In genomic region chr19:56721387-56722211, GRCm38 (mm10) we compare ENCODE assay signal across 8 mouse cellular contexts. TPM values are rescaled to one million over a fixed set of nuclear protein-coding genes. Genes with fewer than 3 reads are reported as not detected.
A peak's percentile ranks its signal among the peaks of the same experiment; 100 is the strongest.
DNase-seq lines count a peak whose midpoint lies in the region; ATAC-seq and TF ChIP-seq lines count a peak whose summit lies in the region.

Gene Adrb1 (plus strand): TSS chr19:56722199.

- under 1% methylated on average over 41 of the region's 63 CpGs for WGBS in embryonic facial prominence, embryonic 11.5 days
- 2% methylated on average over 42 of the region's 63 CpGs for WGBS in heart, embryonic 10.5 days
- WGBS in kidney, embryonic 16.5 days = under 1% methylated on average over 49 of the region's 63 CpGs
- 3% methylated on average over 48 of the region's 63 CpGs for WGBS in liver, adult 2 months
- under 1% methylated on average over 22 of the region's 63 CpGs for WGBS in midbrain, embryonic 16.5 days

- H3K27me3 ChIP-seq in embryonic facial prominence, embryonic 11.5 days (ENCODE audit: control insufficient read depth, insufficient read depth, low read length) = peaks cover 64% of the 10 kb centered on the region
- peaks cover 87% of the 10 kb centered on the region for H3K27me3 ChIP-seq in heart, embryonic 10.5 days (ENCODE audit: insufficient read depth, poor library complexity, severe bottlenecking)
- peaks cover 82% of the 10 kb centered on the region for H3K27me3 ChIP-seq in kidney, embryonic 16.5 days (ENCODE audit: insufficient read depth, low read length)
- H3K27me3 ChIP-seq in liver, adult 2 months (ENCODE audit: control insufficient read depth, insufficient read depth, low read length) = peaks cover 20% of the 10 kb centered on the region
- H3K27me3 ChIP-seq in midbrain, embryonic 16.5 days (ENCODE audit: control insufficient read depth, insufficient read depth, low read depth, low read length) = peaks cover 32% of the 10 kb centered on the region

- no peak for TF ChIP-seq POLR2A in liver, adult 2 months (IDR thresholded peaks at IDR 0.05; ENCODE audit: extremely low read depth, insufficient read depth, low read length)

- no peaks in the 10 kb centered on the region for H3K9me3 ChIP-seq in embryonic facial prominence, embryonic 11.5 days (replicated peaks; ENCODE audit: control insufficient read depth, low read length)
- H3K9me3 ChIP-seq in heart, embryonic 10.5 days = no peaks in the 10 kb centered on the region
- no peaks in the 10 kb centered on the region for H3K9me3 ChIP-seq in kidney, embryonic 16.5 days (ENCODE audit: low read length)
- H3K9me3 ChIP-seq in midbrain, embryonic 16.5 days (replicated peaks; ENCODE audit: control insufficient read depth, low read length, poor library complexity, severe bottlenecking) = no peaks in the 10 kb centered on the region

- no peak within 1 kb of the TSS for H3K27ac ChIP-seq in embryonic facial prominence, embryonic 11.5 days (replicated peaks; ENCODE audit: low read depth, low read length)
- peak within 1 kb of the TSS; percentile 82 for H3K27ac ChIP-seq in heart, embryonic 10.5 days
- no peak within 1 kb of the TSS for H3K27ac ChIP-seq in kidney, embryonic 16.5 days (ENCODE audit: low read length)
- no peak within 1 kb of the TSS for H3K27ac ChIP-seq in liver, adult 2 months (replicated peaks; ENCODE audit: insufficient read depth, low read depth, low read length)
- H3K27ac ChIP-seq in midbrain, embryonic 16.5 days (ENCODE audit: low read length) = peak within 1 kb of the TSS; percentile 54; the same call in 1 of the 2 replicates

- 0 out of 2 replicates have a peak, but pooled peaks have one; percentile 32 for ATAC-seq in embryonic facial prominence, embryonic 11.5 days (replicated peaks; ENCODE audit: insufficient number of reproducible peaks, low FRiP score, low TSS enrichment, low read depth)
- ATAC-seq in kidney, embryonic 16.5 days (ENCODE audit: low FRiP score, low TSS enrichment) = no peak; the same call in 1 of the 2 replicates
- peak; percentile 74 for ATAC-seq in midbrain, embryonic 16.5 days

- no peaks in the 10 kb centered on the region for H3K79me2 ChIP-seq in liver, adult 2 months (ENCODE audit: control insufficient read depth, insufficient read depth, low read length)

- H3K4me1 ChIP-seq in embryonic facial prominence, embryonic 11.5 days (ENCODE audit: control insufficient read depth, insufficient read depth, low read length) = peaks cover 13% of the 10 kb centered on the region
- peaks cover 41% of the 10 kb centered on the region for H3K4me1 ChIP-seq in heart, embryonic 10.5 days
- peaks cover 33% of the 10 kb centered on the region for H3K4me1 ChIP-seq in kidney, embryonic 16.5 days (ENCODE audit: insufficient read depth, low read length)
- H3K4me1 ChIP-seq in liver, adult 2 months (ENCODE audit: control insufficient read depth, insufficient read depth, low read length) = no peaks in the 10 kb centered on the region
- peaks cover 25% of the 10 kb centered on the region for H3K4me1 ChIP-seq in midbrain, embryonic 16.5 days (ENCODE audit: control insufficient read depth, insufficient read depth, low read length)

- peak within 1 kb of the TSS; percentile 95 for H3K4me2 ChIP-seq in embryonic facial prominence, embryonic 11.5 days (ENCODE audit: low read depth, low read length)
- peak within 1 kb of the TSS; percentile 89 for H3K4me2 ChIP-seq in kidney, embryonic 16.5 days (replicated peaks; ENCODE audit: low read depth, low read length)
- H3K4me2 ChIP-seq in midbrain, embryonic 16.5 days (ENCODE audit: low read length) = peak within 1 kb of the TSS; percentile 92

- H3K4me3 ChIP-seq in embryonic facial prominence, embryonic 11.5 days (ENCODE audit: low read depth, low read length) = peak within 1 kb of the TSS; percentile 50
- H3K4me3 ChIP-seq in heart, embryonic 10.5 days = peak within 1 kb of the TSS; percentile 70
- H3K4me3 ChIP-seq in kidney, embryonic 16.5 days (ENCODE audit: low read length) = peak within 1 kb of the TSS; percentile 46
- H3K4me3 ChIP-seq in liver, adult 2 months (ENCODE audit: insufficient read depth, low read depth, low read length) = peak within 1 kb of the TSS; percentile 35
- peak within 1 kb of the TSS; percentile 58 for H3K4me3 ChIP-seq in midbrain, embryonic 16.5 days (ENCODE audit: low read depth, low read length)

- DNase-seq in layer of hippocampus, adult 11-12 months (ENCODE audit: low spot score) = peak; percentile 82
- no peak for DNase-seq in layer of hippocampus, adult 9-10 months (ENCODE audit: low spot score)
- peak; percentile 51 for DNase-seq in embryonic facial prominence, embryonic 11.5 days (ENCODE audit: low spot score)
- peak; percentile 85 for DNase-seq in heart, embryonic 10.5 days (ENCODE audit: low spot score)
- no peak for DNase-seq in liver, adult 2 months (ENCODE audit: extremely low read depth, low read depth, low spot score)
- peak; percentile 56 for DNase-seq in testis, postnatal 10 days (ENCODE audit: low spot score)

- no peaks in the 10 kb centered on the region for H3K36me3 ChIP-seq in embryonic facial prominence, embryonic 11.5 days (replicated peaks; ENCODE audit: control insufficient read depth, insufficient read depth, low read depth, low read length)
- no peaks in the 10 kb centered on the region for H3K36me3 ChIP-seq in heart, embryonic 10.5 days
- no peaks in the 10 kb centered on the region for H3K36me3 ChIP-seq in kidney, embryonic 16.5 days (ENCODE audit: insufficient read depth, low read length)
- H3K36me3 ChIP-seq in liver, adult 2 months (ENCODE audit: control insufficient read depth, insufficient read depth, low read length) = no peaks in the 10 kb centered on the region
- H3K36me3 ChIP-seq in midbrain, embryonic 16.5 days (ENCODE audit: control insufficient read depth, insufficient read depth, low read length) = no peaks in the 10 kb centered on the region

- TF ChIP-seq CTCF in liver, adult 2 months (IDR thresholded peaks at IDR 0.05; ENCODE audit: low read depth, low read length) = no peak

- peak within 1 kb of the TSS; percentile 51 for H3K9ac ChIP-seq in embryonic facial prominence, embryonic 11.5 days (replicated peaks; ENCODE audit: low read length)
- peak within 1 kb of the TSS; percentile 51 for H3K9ac ChIP-seq in kidney, embryonic 16.5 days (replicated peaks; ENCODE audit: low read length)
- H3K9ac ChIP-seq in liver, adult 2 months (ENCODE audit: low read depth, low read length) = peak within 1 kb of the TSS; percentile 36
- H3K9ac ChIP-seq in midbrain, embryonic 16.5 days (ENCODE audit: low read depth, low read length) = peak within 1 kb of the TSS; percentile 73

RNA-seq across cellular contexts. Expression of gene Adrb1, which starts in this region (rescaled TPM):
- polyA plus RNA-seq in embryonic facial prominence, embryonic 11.5 days (2014; fragmentation: Nextera tagmentation; extraction: Ambion mirVana) = 0.40 and 0.42 TPM in 2 replicates
- polyA plus RNA-seq in heart, embryonic 10.5 days (2016; fragmentation: Nextera tagmentation; extraction: Ambion mirVana) = 0.65 and 1.3 TPM in 2 replicates
- 0.06 and 0.21 TPM in 2 replicates for polyA plus RNA-seq in kidney, embryonic 16.5 days (2015; fragmentation: Nextera tagmentation; extraction: Ambion mirVana)
- 0.40 and 0.65 TPM in 2 replicates for total RNA-seq in liver, adult 2 months (2014; rRNA removed)
- polyA plus RNA-seq in liver, adult 2 months (2012; rRNA removed) = 0.66 and 0.89 TPM in 2 replicates
- polyA plus RNA-seq in midbrain, embryonic 16.5 days (2015; fragmentation: Nextera tagmentation; extraction: Ambion mirVana) = 1.0 and 1.3 TPM in 2 replicates

Comparison
In these comparisons a context has a peak if more than half of its experiments do, and no peak if none do; other contexts are left out.
1. DNase-seq: peak in layer of hippocampus, adult 11-12 months (single experiment), heart, embryonic 10.5 days (single experiment) and testis, postnatal 10 days (single experiment); none in layer of hippocampus, adult 9-10 months (single experiment) and liver, adult 2 months (single experiment).
2. Peak in DNase-seq, ATAC-seq, H3K4me3 ChIP-seq, H3K9ac ChIP-seq and H3K4me2 ChIP-seq in embryonic facial prominence, embryonic 11.5 days; RNA of the gene not detected or under 1 TPM.
3. H3K27ac ChIP-seq: peak in heart, embryonic 10.5 days (single experiment) and midbrain, embryonic 16.5 days (single experiment); none in embryonic facial prominence, embryonic 11.5 days (single experiment), kidney, embryonic 16.5 days (single experiment) and liver, adult 2 months (single experiment).
4. Peak in every context shown above with its lines, with median percentiles within 50 percentile points of each other: H3K4me2 ChIP-seq, H3K4me3 ChIP-seq and H3K9ac ChIP-seq.